Mouse (Mus musculus) T-helper 17 cell (primary cell): ENCODE measurements around the gene Arfgap2.
"Not testable (repeated sequence)": the region's sequence is repeated elsewhere in the genome, so short reads cannot be mapped to it uniquely, and the experiment has no call there.

Experiments used
- in situ Hi-C, 2 experiments: fragments of 300-600 bp; cut with MboI, MseI; formaldehyde crosslinking; loops; 1 replicate in 1 of 2; 2 replicates in 1 of 2; pipeline ENCODE4 v1.15.1; 2025; ENCODE audit warnings: high pct_unique_total_duplicates in 2 of 2

Gene Arfgap2

GRCm38 (mm10) chr2:91264711-91265681 lies at the start of gene Arfgap2:
Gene Arfgap2, plus strand, starts transcription at chr2:91264974.
- in situ Hi-C loops = no loop called here

DNA sequence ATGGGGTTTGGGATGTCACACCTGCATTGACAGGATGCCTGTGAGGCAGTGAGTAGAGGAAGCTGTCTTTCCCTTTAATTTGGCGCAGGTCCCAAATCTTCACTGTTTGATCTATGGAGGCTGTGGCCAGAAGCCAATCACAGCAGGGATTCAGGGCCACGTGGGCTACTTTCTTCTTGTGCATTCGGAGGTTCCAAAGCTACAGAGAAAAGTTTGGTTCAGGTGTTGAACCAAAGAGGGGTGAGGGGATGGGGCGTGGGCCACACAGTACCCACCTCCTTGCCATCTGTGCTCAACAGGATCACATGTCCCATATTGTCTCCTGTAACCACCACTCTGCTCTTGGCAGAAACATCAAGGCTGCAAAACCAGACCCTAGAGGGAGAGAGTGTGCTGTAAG lies 47.7 kb upstream of the Arfgap2 start:
- in situ Hi-C loops = no loop called here

GRCm38 (mm10) chr2:91220501-91220900 lies 44.3 kb upstream of the Arfgap2 start:
- in situ Hi-C loops = no loop called here

- in situ Hi-C loops = no loop called here
Observed at GRCm38 (mm10) chr2:91223614-91224013, 41.2 kb upstream of the Arfgap2 start.

GRCm38 (mm10) chr2:91229735-91230134 lies 35.0 kb upstream of the Arfgap2 start:
- in situ Hi-C loops = no loop called here

DNA sequence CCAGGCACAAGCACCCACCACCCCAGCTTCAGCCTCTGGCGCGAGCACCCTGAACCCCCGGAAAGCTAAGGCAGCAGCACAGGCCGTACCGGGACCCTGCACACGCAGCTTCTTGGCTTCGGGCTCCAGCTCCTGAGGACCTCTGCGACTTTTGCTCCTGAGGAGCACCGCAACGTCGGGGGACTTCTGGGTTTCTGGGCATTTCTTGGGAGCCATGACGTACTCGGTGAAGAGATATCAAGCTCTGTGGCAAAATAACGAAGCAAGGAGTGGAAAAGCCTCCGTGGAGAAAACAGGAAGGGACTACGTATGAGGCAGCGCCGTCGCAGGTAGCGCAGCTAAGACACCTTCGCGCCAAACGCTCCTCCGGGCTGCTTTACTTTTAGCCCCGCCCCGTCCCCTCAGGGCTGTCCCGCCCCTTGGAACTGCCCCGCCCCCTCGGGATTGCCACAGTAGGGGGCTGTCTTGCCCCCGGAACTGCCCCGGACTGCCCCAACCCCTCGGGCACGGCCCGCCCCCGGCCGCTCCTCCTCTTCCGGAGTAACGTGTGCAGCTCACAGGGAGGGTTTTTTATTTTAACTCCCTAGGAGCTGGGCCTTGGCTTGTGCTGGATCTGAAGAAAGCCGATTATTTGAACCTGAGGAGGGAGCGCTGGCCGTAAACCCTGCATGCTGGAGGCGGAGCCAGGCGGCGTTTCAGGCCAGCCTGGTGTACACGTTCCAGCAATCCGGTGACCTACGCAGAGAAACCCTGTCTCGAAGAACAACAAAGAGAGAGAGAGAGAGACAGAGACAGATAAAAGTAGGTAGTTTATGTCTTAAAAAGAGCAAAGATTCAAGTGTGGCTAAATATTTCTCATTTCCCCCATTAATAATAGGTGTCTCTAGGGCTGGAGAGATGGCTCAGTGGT lies 27.9 kb upstream of the Arfgap2 start, which contains the start of gene Ddb2:
Gene Ddb2 (minus strand): TSS at position 382 of the 910 bp plus-strand sequence.
- in situ Hi-C loops = no loop called here

- in situ Hi-C loops = not testable (repeated sequence)
Observed at GRCm38 (mm10) chr2:91237511-91238080, 27.2 kb upstream of the Arfgap2 start.

GRCm38 (mm10) chr2:91242547-91242946 lies 22.2 kb upstream of the Arfgap2 start:
- in situ Hi-C loops = no loop called here

GRCm38 (mm10) chr2:91243416-91243815 lies 21.4 kb upstream of the Arfgap2 start:
- in situ Hi-C loops = no loop called here

DNA sequence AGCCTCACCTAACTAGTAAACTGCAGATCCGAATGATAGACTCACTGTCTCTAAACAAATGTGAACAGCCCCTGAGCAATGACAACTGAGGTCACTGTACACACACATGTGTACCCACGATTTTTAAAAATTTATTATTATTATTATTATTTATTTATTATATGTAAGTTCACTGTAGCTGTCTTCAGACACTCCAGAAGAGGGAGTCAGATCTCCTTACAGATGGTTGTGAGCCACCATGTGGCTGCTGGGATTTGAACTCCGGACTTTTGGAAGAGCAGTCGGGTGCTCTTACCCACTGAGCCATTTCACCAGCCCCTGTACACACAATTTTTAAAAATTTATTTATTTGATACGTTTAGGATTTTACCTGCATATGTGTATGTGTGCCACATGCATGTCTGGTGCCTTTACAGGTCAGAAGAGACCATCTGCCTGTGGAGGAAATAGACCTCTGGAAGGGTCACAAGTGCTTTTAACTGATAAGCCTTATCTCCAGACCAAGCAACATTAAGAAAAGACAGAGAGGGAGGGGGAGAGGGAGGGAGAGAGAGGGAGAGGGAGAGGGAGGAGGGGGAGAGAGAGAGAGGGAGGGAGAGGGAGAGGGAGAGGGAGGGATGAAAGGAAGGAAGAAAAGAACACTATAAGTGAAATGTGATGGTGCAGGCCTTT lies 20.1 kb upstream of the Arfgap2 start:
- in situ Hi-C loops = no loop called here

DNA sequence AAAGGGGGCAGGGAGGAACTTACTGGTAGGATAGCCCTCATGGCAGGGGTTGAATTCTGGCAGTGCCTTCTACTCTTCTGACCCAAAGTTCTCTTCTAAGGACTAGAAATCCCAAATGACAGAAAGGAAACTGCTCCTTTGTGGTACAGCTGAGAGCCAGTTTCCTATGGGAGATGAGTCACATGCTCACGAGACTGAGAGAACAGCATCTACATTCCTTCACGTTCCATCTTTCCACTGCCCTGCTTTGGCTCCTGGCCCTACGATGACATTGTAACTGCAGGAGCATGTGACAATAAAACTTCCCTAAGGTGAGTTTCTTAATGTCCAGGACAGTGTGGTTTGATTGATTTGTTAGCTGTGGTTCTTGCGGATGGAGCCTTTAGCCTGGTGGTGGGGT lies 16.4 kb upstream of the Arfgap2 start:
- in situ Hi-C loops = no loop called here

- in situ Hi-C loops = loop anchor here in 1 of 2 experiments (10.0 kb wide), 1 partner anchor 1203 kb away; no protein-coding TSS in a partner anchor
Observed at GRCm38 (mm10) chr2:91252001-91252400, 12.8 kb upstream of the Arfgap2 start.

DNA sequence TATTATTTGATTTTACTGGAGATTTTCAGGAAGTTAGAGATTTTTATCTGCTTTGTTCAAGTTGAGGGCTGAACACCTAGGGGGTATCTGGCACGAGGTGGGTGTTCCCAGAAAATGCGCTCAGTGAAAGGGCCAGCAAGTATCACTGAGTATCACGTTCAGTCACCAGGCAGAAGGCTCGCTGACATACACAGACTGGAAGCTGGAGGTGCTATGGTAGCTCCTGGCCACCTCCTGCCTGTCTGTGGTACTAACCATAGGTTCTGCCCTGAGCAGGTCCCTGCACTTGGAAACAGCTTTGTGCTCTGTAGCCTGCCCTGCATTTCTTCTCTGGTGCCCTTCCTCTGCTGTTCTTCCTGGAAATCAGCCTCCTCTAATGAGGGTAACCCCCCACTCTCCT lies 12.3 kb upstream of the Arfgap2 start:
- in situ Hi-C loops = loop anchor here in 1 of 2 experiments (10.0 kb wide), 1 partner anchor 1202 kb away; no protein-coding TSS in a partner anchor

- in situ Hi-C loops = loop anchor here in 1 of 2 experiments (10.0 kb wide), 1 partner anchor 1200 kb away; no protein-coding TSS in a partner anchor
Observed at GRCm38 (mm10) chr2:91254725-91255380, 9.9 kb upstream of the Arfgap2 start.

DNA sequence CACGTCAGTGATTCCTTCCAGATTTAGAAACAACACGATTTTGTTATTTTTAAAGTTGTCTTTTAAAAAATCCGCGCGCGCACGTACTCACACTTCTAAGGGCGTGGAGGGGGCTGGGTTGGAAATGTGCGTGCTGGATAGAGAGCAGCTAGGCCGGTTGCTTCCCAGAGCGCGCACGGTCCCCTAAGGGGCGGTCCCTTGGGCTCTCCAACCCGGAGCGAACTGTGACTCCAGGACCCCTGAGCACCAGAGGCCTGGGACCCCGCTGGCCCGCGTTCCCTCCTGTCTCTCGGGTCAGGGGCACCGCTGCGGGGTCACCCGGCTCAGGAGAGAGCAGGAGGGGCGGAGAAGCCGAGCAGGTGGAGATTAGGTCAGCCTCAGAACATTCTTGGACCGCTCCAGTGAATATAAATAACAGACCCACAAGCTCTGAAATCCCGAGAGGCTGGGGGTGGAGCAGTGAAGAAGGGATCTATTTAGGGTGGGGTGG lies 9.1 kb upstream of the Arfgap2 start, which contains the start of gene Pacsin3:
Gene Pacsin3 (plus strand): TSS at position 294 of the 490 bp plus-strand sequence.
- in situ Hi-C loops = loop anchor here in 1 of 2 experiments (10.0 kb wide), 1 partner anchor 1199 kb away; no protein-coding TSS in a partner anchor

DNA sequence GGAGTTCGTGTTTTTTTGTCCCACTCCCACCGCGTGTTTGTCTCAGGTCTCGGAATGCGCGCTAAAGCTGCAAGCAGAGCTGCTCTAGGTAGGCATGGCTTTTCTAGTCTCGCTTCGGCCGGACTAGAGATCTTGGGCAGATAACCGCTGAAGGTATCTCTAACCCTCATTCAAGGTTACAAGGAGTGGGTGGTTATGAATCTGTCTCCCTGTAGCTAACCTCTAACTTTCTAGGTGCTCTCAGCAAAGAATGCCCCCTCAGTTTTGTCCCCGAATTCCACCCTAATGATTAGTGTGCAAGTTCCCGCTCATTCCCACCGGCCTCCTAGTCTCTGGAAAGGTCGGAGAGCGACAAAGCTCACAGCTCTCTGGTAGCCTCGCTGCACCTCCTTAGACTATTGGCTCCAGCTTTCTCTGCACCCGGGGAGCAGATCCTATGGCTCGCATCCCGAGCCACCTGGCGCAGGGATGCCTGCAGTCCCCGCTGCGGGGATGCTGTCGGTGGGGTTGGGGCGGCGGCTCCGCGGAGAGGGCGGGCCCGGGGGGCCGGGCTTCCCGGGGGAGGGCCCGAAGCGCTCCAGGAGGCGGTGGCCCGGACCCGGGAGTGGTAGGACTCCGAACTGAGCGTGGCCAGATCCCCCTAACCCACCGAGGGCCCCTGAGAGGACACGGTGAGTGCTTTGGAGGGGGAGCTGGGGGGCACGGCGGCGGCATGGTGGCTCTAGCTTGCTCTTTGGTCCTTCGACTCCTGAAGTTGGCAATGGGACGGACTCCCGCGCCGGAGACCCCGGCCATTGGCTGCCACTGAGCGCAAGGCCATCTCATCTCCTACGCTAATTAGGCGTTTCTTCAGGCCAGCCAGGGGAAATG lies 8.3 kb upstream of the Arfgap2 start:
- in situ Hi-C loops = loop anchor here in 1 of 2 experiments (10.0 kb wide), 1 partner anchor 1198 kb away; no protein-coding TSS in a partner anchor

DNA sequence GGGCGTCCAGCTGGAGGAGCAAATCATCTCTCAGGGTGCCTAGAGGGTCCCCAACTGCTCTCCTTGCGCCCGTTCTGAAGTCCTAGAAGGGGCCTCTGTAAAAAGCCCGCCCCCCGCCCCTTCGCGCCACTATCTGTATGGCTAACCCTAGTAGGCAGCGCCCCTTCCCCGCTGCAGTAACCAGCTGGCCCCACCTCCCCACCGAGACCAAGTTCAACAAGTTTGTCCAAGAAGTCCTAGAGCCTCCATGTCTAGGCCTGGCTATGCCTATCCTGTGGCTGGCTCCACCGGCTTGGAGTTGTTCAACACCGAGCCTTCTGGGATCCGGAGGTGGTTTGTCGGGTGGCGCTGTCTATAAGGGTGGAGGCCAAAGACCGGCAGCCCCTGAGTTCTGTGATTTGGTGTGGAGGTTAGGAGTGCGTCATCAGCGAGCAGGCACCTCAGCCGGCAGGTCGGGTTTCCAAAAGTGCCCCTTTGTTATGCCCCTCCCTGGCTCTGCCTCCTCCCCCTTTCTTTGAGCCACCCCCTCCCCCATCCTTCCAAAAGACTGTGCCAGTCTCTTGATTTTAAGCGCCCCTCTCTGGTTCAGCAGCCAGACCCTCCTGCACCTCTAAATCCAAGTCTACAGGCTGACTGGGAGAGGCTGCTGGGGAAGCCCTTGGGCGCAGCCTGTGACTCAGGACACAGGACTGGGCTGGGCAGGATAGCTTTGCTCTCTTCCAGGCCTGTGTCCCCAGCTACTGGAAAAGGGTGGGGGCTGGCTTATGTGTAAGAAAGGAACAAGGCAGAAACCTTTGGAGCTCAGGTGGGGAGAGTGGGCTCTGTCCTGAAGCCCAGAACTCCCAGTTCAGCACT lies 7.4 kb upstream of the Arfgap2 start:
- in situ Hi-C loops = loop anchor here in 1 of 2 experiments (10.0 kb wide), 1 partner anchor 1197 kb away; no protein-coding TSS in a partner anchor

GRCm38 (mm10) chr2:91258054-91258453 lies 6.7 kb upstream of the Arfgap2 start:
- in situ Hi-C loops = loop anchor here in 1 of 2 experiments (10.0 kb wide), 1 partner anchor 1197 kb away; no protein-coding TSS in a partner anchor
